ENCODE assay signal across 8 mouse cellular contexts in genomic region chr17:5886943-5887800, GRCm38 (mm10). TPM values are rescaled to one million over a fixed set of nuclear protein-coding genes. Genes with fewer than 3 reads are reported as not detected.
A peak's percentile ranks its signal among the peaks of the same experiment; 100 is the strongest.
DNase-seq lines count a peak whose midpoint lies in the region; ATAC-seq and TF ChIP-seq lines count a peak whose summit lies in the region.

No protein-coding gene starts in this region.

- WGBS in lung, postnatal 0 days: 55% methylated on average over 20 of the region's 20 CpGs
- 64% methylated on average over 20 of the region's 20 CpGs for WGBS in embryonic facial prominence, embryonic 15.5 days
- 36% methylated on average over 20 of the region's 20 CpGs for WGBS in liver, embryonic 14.5 days (ENCODE audit: insufficient replicate concordance)

- no peak for TF ChIP-seq EP300 in lung, postnatal 0 days (IDR thresholded peaks at IDR 0.05)
- no peak for TF ChIP-seq EP300 in liver, embryonic 14.5 days (IDR thresholded peaks at IDR 0.05; ENCODE audit: low read depth)

- peak; percentile 80 for TF ChIP-seq CTCF in lung, postnatal 0 days (IDR thresholded peaks at IDR 0.05)
- TF ChIP-seq CTCF in liver, embryonic 14.5 days (IDR thresholded peaks at IDR 0.05; ENCODE audit: low read depth): peak; percentile 57; the same call in 1 of the 2 replicates

- no peaks in the 10 kb centered on the region; the same call in 1 of the 2 replicates for H3K4me1 ChIP-seq in lung, postnatal 0 days (ENCODE audit: insufficient read depth, low read depth, low read length)
- peaks cover 20% of the 10 kb centered on the region for H3K4me1 ChIP-seq in embryonic facial prominence, embryonic 15.5 days
- H3K4me1 ChIP-seq in liver, embryonic 14.5 days (replicated peaks; ENCODE audit: control insufficient read depth in 2 of 2, insufficient read depth in 2 of 2, low read length in 1 of 2): peaks cover 17 to 34% of the 10 kb centered on the region in 2 experiments

- ATAC-seq in lung, postnatal 0 days: peak; percentile 56; the same call in 1 of the 2 replicates
- ATAC-seq in embryonic facial prominence, embryonic 15.5 days (ENCODE audit: insufficient number of reproducible peaks, low FRiP score, low TSS enrichment, low read depth): peak; percentile 47; the same call in 1 of the 2 replicates
- ATAC-seq in liver, embryonic 14.5 days (ENCODE audit: insufficient read depth): peak; percentile 44

- no peak overlapping the region for H3K4me3 ChIP-seq in lung, postnatal 0 days (ENCODE audit: low read depth, low read length)
- H3K4me3 ChIP-seq in embryonic facial prominence, embryonic 15.5 days (replicated peaks): no peak overlapping the region
- no peak overlapping the region for H3K4me3 ChIP-seq in liver, embryonic 14.5 days (ENCODE audit: insufficient read depth in 1 of 2, low read depth in 2 of 2, low read length in 2 of 2)

- no peak overlapping the region for H3K27ac ChIP-seq in lung, postnatal 0 days (ENCODE audit: low read length)
- 0 out of 2 replicates have a peak overlapping the region, but pooled peaks have one; percentile 48 for H3K27ac ChIP-seq in embryonic facial prominence, embryonic 15.5 days (replicated peaks)
- H3K27ac ChIP-seq in liver, embryonic 14.5 days: no peak overlapping the region

- no peaks in the 10 kb centered on the region for H3K9me3 ChIP-seq in lung, postnatal 0 days (ENCODE audit: low read length)
- H3K9me3 ChIP-seq in embryonic facial prominence, embryonic 15.5 days (replicated peaks): no peaks in the 10 kb centered on the region
- no peaks in the 10 kb centered on the region for H3K9me3 ChIP-seq in liver, embryonic 14.5 days (ENCODE audit: control insufficient read depth, low read length)

- peak; percentile 18 to 45 for DNase-seq in frontal cortex, postnatal 36 days (ENCODE audit: low spot score in 2 of 2)
- DNase-seq in frontal cortex, postnatal 25 days (ENCODE audit: low spot score in 2 of 2): no peak
- peak; percentile 88 for DNase-seq in lung, postnatal 0 days (ENCODE audit: low spot score)
- no peak for DNase-seq in lung, postnatal 14 days
- peak in 2 of 3 experiments; percentile 28 to 29 for DNase-seq in liver, embryonic 14.5 days (ENCODE audit: low read depth in 3 of 3, low spot score in 3 of 3)
- DNase-seq in telencephalon, adult 2 months (ENCODE audit: low read depth, low spot score): peak; percentile 50
- DNase-seq in natural killer cell, adult 2 months (ENCODE audit: low spot score in 2 of 2): no peak

- no peak overlapping the region; the same call in 1 of the 2 replicates for H3K4me2 ChIP-seq in lung, postnatal 0 days (replicated peaks; ENCODE audit: low read depth, low read length)
- no peak overlapping the region for H3K4me2 ChIP-seq in embryonic facial prominence, embryonic 15.5 days (replicated peaks)
- H3K4me2 ChIP-seq in liver, embryonic 14.5 days (ENCODE audit: low read depth): peak overlapping the region; percentile 35

- H3K36me3 ChIP-seq in lung, postnatal 0 days (ENCODE audit: insufficient read depth, low read length): no peaks in the 10 kb centered on the region
- peaks cover 5% of the 10 kb centered on the region; the same call in 1 of the 2 replicates for H3K36me3 ChIP-seq in embryonic facial prominence, embryonic 15.5 days
- no peaks in the 10 kb centered on the region for H3K36me3 ChIP-seq in liver, embryonic 14.5 days (replicated peaks; ENCODE audit: control insufficient read depth, insufficient read depth, low read depth)

- no peak overlapping the region for H3K9ac ChIP-seq in lung, postnatal 0 days (replicated peaks; ENCODE audit: low read depth)
- H3K9ac ChIP-seq in embryonic facial prominence, embryonic 15.5 days: no peak overlapping the region
- H3K9ac ChIP-seq in liver, embryonic 14.5 days (replicated peaks): no peak overlapping the region

- no peaks in the 10 kb centered on the region for H3K27me3 ChIP-seq in lung, postnatal 0 days (replicated peaks; ENCODE audit: insufficient read depth, low read length)
- no peaks in the 10 kb centered on the region for H3K27me3 ChIP-seq in embryonic facial prominence, embryonic 15.5 days
- no peaks in the 10 kb centered on the region for H3K27me3 ChIP-seq in liver, embryonic 14.5 days (ENCODE audit: control insufficient read depth, insufficient read depth, low read length)

RNA-seq across cellular contexts. Expression of gene Snx9, which starts 46.0 kb away (rescaled TPM):
- 26.3 and 26.9 TPM in 2 replicates for polyA plus RNA-seq in lung, postnatal 0 days (2015; fragmentation: Nextera tagmentation; extraction: Ambion mirVana)
- polyA plus RNA-seq in embryonic facial prominence, embryonic 15.5 days (2015; fragmentation: Nextera tagmentation; extraction: Ambion mirVana): 31.0 and 33.3 TPM in 2 replicates
- 6.9 and 9.4 TPM in 2 replicates for polyA plus RNA-seq in liver, embryonic 14.5 days (2012; rRNA removed)
- 11.6 and 13.5 TPM in 2 replicates for polyA plus RNA-seq in liver, embryonic 14.5 days (2014; fragmentation: Nextera tagmentation; extraction: Ambion mirVana)

RNA-seq across cellular contexts. Expression of gene Synj2, which starts 53.9 kb away (rescaled TPM):
- 1.8 and 2.1 TPM in 2 replicates for polyA plus RNA-seq in lung, postnatal 0 days (2015; fragmentation: Nextera tagmentation; extraction: Ambion mirVana)
- 3.1 and 4.0 TPM in 2 replicates for polyA plus RNA-seq in embryonic facial prominence, embryonic 15.5 days (2015; fragmentation: Nextera tagmentation; extraction: Ambion mirVana)
- polyA plus RNA-seq in liver, embryonic 14.5 days (2012; rRNA removed): 1.3 and 1.9 TPM in 2 replicates
- polyA plus RNA-seq in liver, embryonic 14.5 days (2014; fragmentation: Nextera tagmentation; extraction: Ambion mirVana): 1.6 TPM in 2 replicates

Comparison
In these comparisons a context has a peak if more than half of its experiments do, and no peak if none do; other contexts are left out.
1. DNase-seq: peak in frontal cortex, postnatal 36 days (2 of 2), lung, postnatal 0 days (single experiment), liver, embryonic 14.5 days (2 of 3) and telencephalon, adult 2 months (single experiment); none in frontal cortex, postnatal 25 days (0 of 2), lung, postnatal 14 days (single experiment) and natural killer cell, adult 2 months (0 of 2).
2. Peak in every context shown above with its lines, with median percentiles within 50 percentile points of each other: ATAC-seq.